Mouse (Mus musculus) C2C12 (cell line): ENCODE data around the gene Klhl3. TPM values are rescaled to one million over a fixed set of nuclear protein-coding genes. Genes with fewer than 3 reads are reported as not detected.

ENCODE experiments used
- H3K27me3 ChIP-seq: one replicate; pipeline ENCODE4 v1.6.1; 2011; ENCODE audit not compliant: control insufficient read depth, insufficient read depth, insufficient read length
- H3K36me3 ChIP-seq: one replicate; pipeline ENCODE4 v1.6.1; 2011; ENCODE audit not compliant: control insufficient read depth, insufficient read depth
- H3K4me3 ChIP-seq: one replicate; pipeline ENCODE4 v1.5.1; 2011; ENCODE audit warnings: mild to moderate bottlenecking, control low read depth; ENCODE audit not compliant: poor library complexity, insufficient read depth, severe bottlenecking
- H3K79me2 ChIP-seq: one replicate; pipeline ENCODE4 v1.6.1; 2011; ENCODE audit not compliant: control insufficient read depth, insufficient read depth
- H3K79me3 ChIP-seq: one replicate; pipeline ENCODE4 v1.6.1; 2011; ENCODE audit warnings: low read depth, control low read depth
- H3ac ChIP-seq: one replicate; pipeline ENCODE3; 2011; ENCODE audit warnings: low read depth; ENCODE audit not compliant: control insufficient read depth, insufficient read length
- CEBPB ChIP-seq: IDR thresholded peaks from one replicate; pipeline ENCODE4 v1.6.1; 2011; ENCODE audit warnings: low read depth, mild to moderate bottlenecking, control low read depth, moderate library complexity
- CTCF ChIP-seq: IDR thresholded peaks from one replicate; pipeline ENCODE4 v1.5.1; 2011; ENCODE audit not compliant: control insufficient read depth, insufficient read depth, insufficient read length
- FOSL1 ChIP-seq: IDR thresholded peaks from one replicate; pipeline ENCODE4 v1.8.0; 2011; ENCODE audit warnings: mild to moderate bottlenecking, low read length; ENCODE audit not compliant: poor library complexity, insufficient read depth, severe bottlenecking
- MAX ChIP-seq: IDR thresholded peaks from one replicate; pipeline ENCODE4 v1.6.1; 2011; ENCODE audit warnings: mild to moderate bottlenecking, control low read depth
- MYOD1 ChIP-seq: IDR thresholded peaks from one replicate; pipeline ENCODE4 v1.6.1; 2011; ENCODE audit warnings: low read depth; ENCODE audit not compliant: control insufficient read depth, insufficient read length
- MYOG ChIP-seq: IDR thresholded peaks from one replicate; pipeline ENCODE4 v1.6.1; 2011; ENCODE audit not compliant: control insufficient read depth, insufficient read length; ENCODE audit errors: extremely low read depth
- USF1 ChIP-seq: IDR thresholded peaks from one replicate; pipeline ENCODE4 v1.6.1; 2011; ENCODE audit warnings: low read depth, mild to moderate bottlenecking, control low read depth, moderate library complexity
- microRNA-seq: library from miRNA; unstranded; fragments of <30 nt; microRNA quantifications from one replicate; pipeline ENCODE4, GENCODE M21; 2019; ENCODE audit warnings: borderline microRNAs expressed
- polyA plus RNA-seq: library from polyadenylated mRNA; unstranded; fragments of >200 nt; fragmentation: generic; extraction: Trizol; gene quantifications from one replicate; pipeline ENCODE4 v1.2.1, GENCODE M21; 2012; ENCODE audit warnings: missing spikeins

The Klhl3 gene
- polyA plus RNA-seq, 1 experiment = 0.01 TPM

GRCm38 (mm10) chr13:57959806-57960205 is 153.6 kb downstream of the Klhl3 start:
- Histone ChIP-seq H3K27me3 (no peaks in the 10 kb centered on the region), H3K79me3 (no peaks in the 10 kb centered on the region), H3K4me3 (no peak overlapping the region), H3K36me3 (no peaks in the 10 kb centered on the region), H3ac (no peak overlapping the region), H3K79me2 (no peaks in the 10 kb centered on the region)
- TF ChIP-seq FOSL1 (no peak), MYOG (no peak), MYOD1 (no peak), CEBPB (no peak), MAX (no peak), USF1 (no peak), CTCF (no peak)

Small RNA genes lying within 50 kb of the gene (microRNA-seq; reads per million reads assigned to microRNA genes)
- gene Mir874 = 3.9 reads per million, percentile 49 among the genes with 10 or more reads in this experiment

Other genes starting within 250 kb of the Klhl3 start
- 0.50 TPM for gene Spock1, start 205.3 kb downstream of the Klhl3 start, polyA plus RNA-seq
- gene Hnrnpa0, start 15.0 kb upstream of the Klhl3 start, polyA plus RNA-seq = 173 TPM
- 11.7 TPM for gene Idnk, start 44.1 kb upstream of the Klhl3 start, polyA plus RNA-seq
- 60.0 TPM for gene Ubqln1, start 102.1 kb upstream of the Klhl3 start, polyA plus RNA-seq
- gene Gkap1, start 162.1 kb upstream of the Klhl3 start, polyA plus RNA-seq = 12.2 TPM
- gene Kif27, start 245.5 kb upstream of the Klhl3 start, polyA plus RNA-seq = 0.01 TPM